Mouse (Mus musculus) ES-E14 (cell line): ENCODE results near the gene Gpld1. TPM values are rescaled to one million over a fixed set of nuclear protein-coding genes. Genes with fewer than 3 reads are reported as not detected.

Experiments
- DNase-seq: peaks from one replicate; pipeline ENCODE4 v3.0.0-alpha.2; 2013; ENCODE audit warnings: low read depth, low spot score
- H3K27ac ChIP-seq: 2 replicates; pipeline ENCODE4 v1.5.1; 2012; ENCODE audit warnings: low read depth, mild to moderate bottlenecking, low read length, moderate library complexity, mixed read lengths; ENCODE audit not compliant: poor library complexity, insufficient read depth, severe bottlenecking
- H3K36me3 ChIP-seq: 2 replicates; pipeline ENCODE4 v1.6.1; 2012; ENCODE audit warnings: mild to moderate bottlenecking, low read length, moderate library complexity, mixed read lengths; ENCODE audit not compliant: control insufficient read depth, poor library complexity, insufficient read depth, severe bottlenecking
- H3K4me1 ChIP-seq, 2 experiments: fragments of 150-350 bp in 1 of 2; sonication (generic) in 1 of 2; 2 replicates each; pipeline ENCODE4 v1.6.1; 2012; ENCODE audit warnings: low read length in 2 of 2, mild to moderate bottlenecking in 1 of 2, mixed read lengths in 1 of 2; ENCODE audit not compliant: control insufficient read depth in 2 of 2, insufficient read depth in 2 of 2, poor library complexity in 1 of 2
- H3K4me3 ChIP-seq, 2 experiments: fragments of 150-350 bp in 1 of 2; sonication (generic) in 1 of 2; 2 replicates each; pipeline ENCODE4 v1.5.1; 2012; ENCODE audit warnings: low read length in 2 of 2, low read depth in 1 of 2, mild to moderate bottlenecking in 1 of 2, mixed read lengths in 1 of 2; ENCODE audit not compliant: insufficient read depth in 1 of 2, poor library complexity in 1 of 2, severe bottlenecking in 1 of 2
- H3K9ac ChIP-seq: 2 replicates; pipeline ENCODE4 v1.6.1; 2012; ENCODE audit warnings: low read depth, mild to moderate bottlenecking, low read length, mixed read lengths; ENCODE audit not compliant: poor library complexity, insufficient read depth, severe bottlenecking
- H3K9me3 ChIP-seq: fragments of 150-350 bp; sonication (generic); 2 replicates; pipeline ENCODE4 v1.6.1; 2012; ENCODE audit warnings: low read depth, mild to moderate bottlenecking, low read length; ENCODE audit not compliant: control insufficient read depth, insufficient read depth
- CHD2 ChIP-seq: IDR thresholded peaks from 2 replicates; pipeline ENCODE4 v1.6.1; 2014; ENCODE audit warnings: mild to moderate bottlenecking, low read depth, low read length, inconsistent platforms
- HCFC1 ChIP-seq: IDR thresholded peaks from 2 replicates; pipeline ENCODE4 v1.6.1; 2012; ENCODE audit warnings: low read length, inconsistent platforms, borderline replicate concordance; ENCODE audit not compliant: insufficient read depth
- MAFK ChIP-seq: IDR thresholded peaks from 2 replicates; pipeline ENCODE4 v1.6.1; 2014; ENCODE audit warnings: mild to moderate bottlenecking, low read depth, low read length, inconsistent platforms; ENCODE audit not compliant: insufficient read depth
- ZC3H11A ChIP-seq: IDR thresholded peaks from 2 replicates; pipeline ENCODE4 v1.6.1; 2012; ENCODE audit warnings: low read depth, mild to moderate bottlenecking, inconsistent platforms, low read length, borderline replicate concordance
- ZNF384 ChIP-seq: IDR thresholded peaks from 2 replicates; pipeline ENCODE4 v1.6.1; 2012; ENCODE audit warnings: low read depth, low read length, inconsistent platforms
- in situ Hi-C, 2 experiments: fragments of 600-800 bp; cut with MboI; formaldehyde crosslinking; loops; one replicate each; pipeline ENCODE4 v1.15.1; 2025; ENCODE audit warnings: low sequenced_read_pairs in 2 of 2, inconsistent platforms in 1 of 2; ENCODE audit not compliant: unreplicated experiment in 2 of 2
- total RNA-seq: library from RNA; depleted of rRNA; stranded (reverse); fragments of 300-350 nt; gene quantifications from 2 replicates; pipeline ENCODE4 v1.2.3, GENCODE M21; 2012

Gpld1 gene
- total RNA-seq, 1 experiment = 0.67 TPM

GRCm38 (mm10) chr13:24952659-24953058 is 9.7 kb downstream of the Gpld1 start:
- in situ Hi-C loops = no loop called here
- DNase-seq = no peak
- TF ChIP-seq ZC3H11A (no peak), HCFC1 (no peak), MAFK (no peak), ZNF384 (no peak), CHD2 (no peak)
- H3K27ac ChIP-seq = no peak overlapping the region
- H3K9me3 ChIP-seq = no peaks in the 10 kb centered on the region
- no peak overlapping the region for H3K4me3 ChIP-seq
- H3K36me3 ChIP-seq = no peaks in the 10 kb centered on the region
- H3K4me1 ChIP-seq = peaks cover 0 to 6% of the 10 kb centered on the region in 2 experiments; a peak in 1 of 4 replicates
- H3K9ac ChIP-seq = no peak overlapping the region

GRCm38 (mm10) chr13:24955091-24955490 is 12.1 kb downstream of the Gpld1 start:
- no peak overlapping the region for H3K9ac ChIP-seq
- DNase-seq = no peak
- peaks cover 0 to 5% of the 10 kb centered on the region in 2 experiments; a peak in 1 of 4 replicates for H3K4me1 ChIP-seq
- H3K36me3 ChIP-seq = no peaks in the 10 kb centered on the region
- H3K9me3 ChIP-seq = no peaks in the 10 kb centered on the region
- in situ Hi-C loops = no loop called here
- no peak overlapping the region for H3K27ac ChIP-seq
- H3K4me3 ChIP-seq = no peak overlapping the region
- TF ChIP-seq CHD2 = no peak
- TF ChIP-seq ZNF384 = no peak
- TF ChIP-seq ZC3H11A = no peak
- no peak for TF ChIP-seq MAFK
- no peak for TF ChIP-seq HCFC1

GRCm38 (mm10) chr13:24955500-24955899 is 12.5 kb downstream of the Gpld1 start:
- no peak for TF ChIP-seq ZNF384
- TF ChIP-seq HCFC1 = no peak
- TF ChIP-seq CHD2 = no peak
- no peak for TF ChIP-seq ZC3H11A
- no peak for TF ChIP-seq MAFK
- Histone ChIP-seq H3K36me3 (no peaks in the 10 kb centered on the region), H3K9ac (no peak overlapping the region), H3K4me1 (peaks cover 0 to 5% of the 10 kb centered on the region in 2 experiments; a peak in 1 of 4 replicates), H3K9me3 (no peaks in the 10 kb centered on the region), H3K27ac (no peak overlapping the region), H3K4me3 (no peak overlapping the region)
- DNase-seq = peak; percentile 76
- in situ Hi-C loops = no loop called here

- peaks cover 0 to 5% of the 10 kb centered on the region in 2 experiments; a peak in 1 of 4 replicates for H3K4me1 ChIP-seq
- H3K36me3 ChIP-seq = no peaks in the 10 kb centered on the region
- TF ChIP-seq MAFK (no peak), ZC3H11A (no peak), ZNF384 (no peak), HCFC1 (no peak), CHD2 (no peak)
- no peak overlapping the region for H3K27ac ChIP-seq
- no peak overlapping the region for H3K4me3 ChIP-seq
- no peak for DNase-seq
- H3K9ac ChIP-seq = no peak overlapping the region
- in situ Hi-C loops = no loop called here
- H3K9me3 ChIP-seq = no peaks in the 10 kb centered on the region
Observed at GRCm38 (mm10) chr13:24958671-24959070, 15.7 kb downstream of the Gpld1 start.

- no peaks in the 10 kb centered on the region for H3K9me3 ChIP-seq
- no peak overlapping the region for H3K27ac ChIP-seq
- TF ChIP-seq ZNF384 = no peak
- TF ChIP-seq ZC3H11A = no peak
- TF ChIP-seq CHD2 = no peak
- TF ChIP-seq HCFC1 = no peak
- no peak for TF ChIP-seq MAFK
- in situ Hi-C loops = no loop called here
- DNase-seq = no peak
- no peak overlapping the region for H3K4me3 ChIP-seq
- H3K36me3 ChIP-seq = no peaks in the 10 kb centered on the region
- peaks cover 0 to 4% of the 10 kb centered on the region in 2 experiments; a peak in 1 of 4 replicates for H3K4me1 ChIP-seq
- H3K9ac ChIP-seq = no peak overlapping the region
Observed at GRCm38 (mm10) chr13:24960084-24960483, 17.1 kb downstream of the Gpld1 start.
